Mouse (Mus musculus) frontal cortex, adult (tissue): ENCODE data around the gene Tnfsf12.
A peak's percentile ranks its signal among the peaks of the same experiment; 100 is the strongest.
"Not testable (repeated sequence)": the region's sequence is repeated elsewhere in the genome, so short reads cannot be mapped to it uniquely, and the experiment has no call there.

Experiments
- ATAC-seq: cut with Nextera tagmentation; 2 replicates; pipeline ENCODE4 v1.9.2; 2017; ENCODE audit warnings: mild to moderate bottlenecking, moderate library complexity, mixed read lengths; ENCODE audit not compliant: low TSS enrichment

Gene Tnfsf12

GRCm38 (mm10) chr11:69704613-69705010 lies 9.0 kb upstream of the Tnfsf12 start:
- ATAC-seq = no peak

GRCm38 (mm10) chr11:69703814-69704612 lies 8.4 kb upstream of the Tnfsf12 start:
- no peak for ATAC-seq

GRCm38 (mm10) chr11:69703381-69703780 lies 7.7 kb upstream of the Tnfsf12 start:
- not testable (repeated sequence) for ATAC-seq

- ATAC-seq = not testable (repeated sequence)
These were observed 7.2 kb upstream of the Tnfsf12 start for GRCm38 (mm10) chr11:69702886-69703285.

GRCm38 (mm10) chr11:69699595-69699994 lies 3.9 kb upstream of the Tnfsf12 start:
- no peak for ATAC-seq

GRCm38 (mm10) chr11:69698574-69698973 lies 2.9 kb upstream of the Tnfsf12 start:
- ATAC-seq = no peak

- no peak for ATAC-seq
These were observed 1.7 kb upstream of the Tnfsf12 start for GRCm38 (mm10) chr11:69697396-69697795.

- no peak; the same call in none of the 2 replicates for ATAC-seq
These were observed 646 bp downstream of the Tnfsf12 start for GRCm38 (mm10) chr11:69695046-69695360.

GRCm38 (mm10) chr11:69693421-69693965 lies 2.2 kb downstream of the Tnfsf12 start:
- ATAC-seq = no peak

GRCm38 (mm10) chr11:69692863-69693262 lies 2.8 kb downstream of the Tnfsf12 start:
- no peak for ATAC-seq

GRCm38 (mm10) chr11:69692196-69692811 lies 3.3 kb downstream of the Tnfsf12 start:
- ATAC-seq = no peak

- ATAC-seq = no peak
These were observed 5.8 kb downstream of the Tnfsf12 start for GRCm38 (mm10) chr11:69689891-69690290.

- no peak for ATAC-seq
These were observed 8.6 kb downstream of the Tnfsf12 start for GRCm38 (mm10) chr11:69687061-69687460.

GRCm38 (mm10) chr11:69686377-69686776 lies 9.3 kb downstream of the Tnfsf12 start:
- ATAC-seq = no peak

- no peak for ATAC-seq
These were observed 10.0 kb downstream of the Tnfsf12 start, which contains the start of gene Tnfsf13 for GRCm38 (mm10) chr11:69685526-69686148. Tnfsf13 (minus strand) TSS chr11:69685784.

- ATAC-seq = no peak
These were observed 10.7 kb downstream of the Tnfsf12 start for GRCm38 (mm10) chr11:69684936-69685335.

- ATAC-seq = no peak
These were observed 11.4 kb downstream of the Tnfsf12 start for GRCm38 (mm10) chr11:69684128-69684745.

GRCm38 (mm10) chr11:69683576-69683975 lies 12.1 kb downstream of the Tnfsf12 start:
- ATAC-seq = no peak

GRCm38 (mm10) chr11:69682840-69683533 lies 12.7 kb downstream of the Tnfsf12 start:
- peak; percentile 20; the same call in 1 of the 2 replicates for ATAC-seq

GRCm38 (mm10) chr11:69682209-69682839 lies 13.3 kb downstream of the Tnfsf12 start:
- no peak for ATAC-seq
